Mouse (Mus musculus): ENCODE results near the gene Prrc2b. TPM values are rescaled to one million over a fixed set of nuclear protein-coding genes. Genes with fewer than 3 reads are reported as not detected.
A peak's percentile ranks its signal among the peaks of the same experiment; 100 is the strongest.

Gene Prrc2b
- polyA plus RNA-seq, 1 experiment from 2014 or later, result 73.1 TPM

DNA sequence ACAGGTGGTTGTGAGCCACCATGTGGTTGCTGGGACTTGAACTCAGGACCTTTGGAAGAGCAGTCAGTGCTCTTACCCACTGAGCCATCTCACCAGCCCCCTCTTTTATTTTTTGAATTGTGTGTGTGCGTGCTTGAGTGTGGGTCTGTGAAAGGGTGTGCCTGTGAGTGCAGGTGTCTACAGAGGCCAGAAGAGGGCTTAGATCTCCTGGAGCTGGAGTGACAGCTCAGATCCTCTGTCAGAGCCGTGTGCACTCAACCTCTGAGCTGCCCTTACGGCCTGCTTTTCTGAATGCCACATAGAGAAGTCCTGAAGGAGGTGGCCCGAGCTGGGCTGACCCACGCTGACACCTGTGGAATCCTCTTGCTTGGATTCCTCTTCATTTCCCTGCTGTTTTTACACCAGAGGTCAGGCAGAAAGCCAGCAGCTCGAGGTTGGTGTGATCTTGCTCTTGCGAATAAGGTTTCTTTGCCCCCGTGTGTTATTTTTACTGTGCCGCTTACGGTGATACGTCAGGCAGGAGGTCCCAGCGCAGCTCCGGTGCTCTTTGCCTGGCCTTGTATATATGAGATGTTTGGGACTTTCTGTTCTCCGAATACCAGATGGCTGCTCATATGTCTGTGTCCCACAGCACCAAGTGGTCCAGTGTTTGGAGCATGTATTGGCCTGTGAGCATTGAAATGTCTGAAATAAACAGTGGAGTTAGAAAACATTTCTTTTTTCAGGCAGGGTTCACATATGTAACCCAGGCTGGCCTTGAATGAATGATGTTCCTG is 21.0 kb downstream of the Prrc2b start:
- H3K4me1 ChIP-seq (ENCODE audit: control insufficient read depth, insufficient read depth, low read length), result peaks cover 34% of the 10 kb centered on the region
- no peak overlapping the region for H3K4me3 ChIP-seq (ENCODE audit: low read length)
- H3K27ac ChIP-seq (ENCODE audit: low read depth, low read length), result no peak overlapping the region
- H3K27me3 ChIP-seq (ENCODE audit: control insufficient read depth, insufficient read depth, low read length), result no peaks in the 10 kb centered on the region
- no peak overlapping the region for H3K4me2 ChIP-seq (replicated peaks; ENCODE audit: low read depth, low read length)
- H3K9ac ChIP-seq (ENCODE audit: low read depth, low read length), result no peak overlapping the region
- H3K9me3 ChIP-seq (ENCODE audit: control insufficient read depth, low read length), result no peaks in the 10 kb centered on the region
- no peak for ATAC-seq (ENCODE audit: low FRiP score, low TSS enrichment)
- H3K36me3 ChIP-seq (ENCODE audit: control insufficient read depth, insufficient read depth, low read length), result no peaks in the 10 kb centered on the region
- WGBS, result 65% methylated on average over 14 of the region's 14 CpGs

DNA sequence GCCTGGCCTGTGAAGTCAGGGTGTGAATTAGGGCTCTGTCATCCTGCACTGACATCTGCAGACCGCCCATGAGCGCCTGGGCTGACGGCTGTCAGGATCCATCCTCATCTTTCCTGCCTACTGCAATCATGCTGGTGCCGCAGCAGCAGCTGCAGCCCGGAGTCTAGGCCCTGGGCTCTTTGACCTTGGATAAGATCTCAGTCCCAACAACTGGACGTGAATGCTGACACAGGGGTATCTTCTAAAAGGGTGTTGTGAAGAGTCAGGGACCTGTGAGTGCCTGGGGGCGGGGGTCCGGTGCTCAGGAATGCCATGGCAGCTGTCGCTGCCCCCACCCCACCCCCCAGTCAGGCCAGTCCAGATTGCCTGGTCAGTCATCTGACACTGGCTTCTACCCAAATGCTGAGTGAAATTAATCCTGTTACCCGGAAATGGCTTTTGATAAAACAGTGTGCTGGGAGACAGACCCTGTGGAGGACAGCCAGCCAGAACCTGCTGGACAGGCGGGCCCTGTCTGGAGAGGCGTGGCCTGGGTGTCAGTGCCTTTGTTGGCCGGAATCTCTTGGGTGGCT is 23.4 kb downstream of the Prrc2b start:
- H3K4me1 ChIP-seq (ENCODE audit: control insufficient read depth, insufficient read depth, low read length), result peaks cover 46% of the 10 kb centered on the region
- WGBS, result 5% methylated on average over 13 of the region's 13 CpGs
- peak overlapping the region; percentile 91 for H3K27ac ChIP-seq (ENCODE audit: low read depth, low read length)
- no peaks in the 10 kb centered on the region for H3K36me3 ChIP-seq (ENCODE audit: control insufficient read depth, insufficient read depth, low read length)
- no peak overlapping the region for H3K4me3 ChIP-seq (ENCODE audit: low read length)
- peak overlapping the region; percentile 30 for H3K4me2 ChIP-seq (replicated peaks; ENCODE audit: low read depth, low read length)
- no peaks in the 10 kb centered on the region for H3K27me3 ChIP-seq (ENCODE audit: control insufficient read depth, insufficient read depth, low read length)
- no peaks in the 10 kb centered on the region for H3K9me3 ChIP-seq (ENCODE audit: control insufficient read depth, low read length)
- no peak overlapping the region; the same call in 1 of the 2 replicates for H3K9ac ChIP-seq (ENCODE audit: low read depth, low read length)
- peak; percentile 86 for ATAC-seq (ENCODE audit: low FRiP score, low TSS enrichment)

DNA sequence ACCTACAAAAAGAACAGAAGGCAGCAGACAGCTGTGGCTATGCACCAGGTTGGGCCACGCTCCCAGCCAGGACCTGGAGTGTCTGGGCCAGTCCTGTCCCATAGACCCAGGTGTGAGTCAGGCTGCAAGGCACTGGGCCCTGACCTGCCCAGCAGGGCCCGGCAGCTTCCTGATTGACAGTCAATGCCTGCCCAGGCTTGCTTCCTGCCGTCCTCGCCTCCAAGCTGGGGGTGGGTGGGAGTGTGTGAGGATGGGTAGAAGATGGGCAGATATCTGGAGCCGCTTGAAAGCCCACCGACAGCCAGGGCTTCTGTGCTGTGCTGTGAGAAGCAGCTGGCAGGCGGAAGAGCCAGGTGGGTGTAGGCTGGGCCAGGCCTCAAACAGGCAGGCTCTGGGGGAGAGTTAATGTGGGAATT is 24.2 kb downstream of the Prrc2b start:
- 20% methylated on average over 7 of the region's 7 CpGs for WGBS
- no peaks in the 10 kb centered on the region for H3K36me3 ChIP-seq (ENCODE audit: control insufficient read depth, insufficient read depth, low read length)
- no peaks in the 10 kb centered on the region for H3K27me3 ChIP-seq (ENCODE audit: control insufficient read depth, insufficient read depth, low read length)
- peak; percentile 61 for ATAC-seq (ENCODE audit: low FRiP score, low TSS enrichment)
- peak overlapping the region; percentile 30 for H3K4me2 ChIP-seq (replicated peaks; ENCODE audit: low read depth, low read length)
- H3K9me3 ChIP-seq (ENCODE audit: control insufficient read depth, low read length), result no peaks in the 10 kb centered on the region
- 0 out of 2 replicates have a peak overlapping the region, but pooled peaks have one; percentile 4 for H3K4me3 ChIP-seq (ENCODE audit: low read length)
- H3K27ac ChIP-seq (ENCODE audit: low read depth, low read length), result peak overlapping the region; percentile 91
- peaks cover 52% of the 10 kb centered on the region for H3K4me1 ChIP-seq (ENCODE audit: control insufficient read depth, insufficient read depth, low read length)
- H3K9ac ChIP-seq (ENCODE audit: low read depth, low read length), result peak overlapping the region; percentile 32; the same call in 1 of the 2 replicates

DNA sequence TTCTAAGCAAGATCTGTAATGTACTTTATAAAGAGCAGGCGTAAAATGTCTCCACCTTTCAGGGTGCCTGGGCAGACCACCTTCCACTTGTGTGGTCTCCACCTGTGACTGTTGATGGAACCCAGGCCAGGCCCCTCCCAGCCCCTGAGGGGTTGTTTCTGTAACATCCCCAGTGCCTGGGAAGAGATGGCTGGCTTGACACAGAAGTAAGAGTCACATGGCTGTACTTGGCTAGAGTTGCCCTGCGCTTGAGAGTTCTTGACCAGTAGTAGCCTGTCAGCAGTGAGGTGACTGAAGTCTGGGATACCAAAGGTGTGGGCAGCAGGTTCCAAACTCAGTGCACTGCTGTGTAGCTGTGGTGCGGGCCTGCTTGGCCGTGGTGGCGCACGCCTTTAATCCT is 24.6 kb downstream of the Prrc2b start:
- Histone ChIP-seq H3K4me2 (replicated peaks; ENCODE audit: low read depth, low read length) (no peak overlapping the region), H3K9ac (ENCODE audit: low read depth, low read length) (no peak overlapping the region), H3K4me3 (ENCODE audit: low read length) (no peak overlapping the region), H3K4me1 (ENCODE audit: control insufficient read depth, insufficient read depth, low read length) (peaks cover 52% of the 10 kb centered on the region), H3K27me3 (ENCODE audit: control insufficient read depth, insufficient read depth, low read length) (no peaks in the 10 kb centered on the region), H3K9me3 (ENCODE audit: control insufficient read depth, low read length) (no peaks in the 10 kb centered on the region), H3K36me3 (ENCODE audit: control insufficient read depth, insufficient read depth, low read length) (no peaks in the 10 kb centered on the region), H3K27ac (ENCODE audit: low read depth, low read length) (peak overlapping the region; percentile 91)
- WGBS, result 92% methylated on average over 6 of the region's 6 CpGs
- ATAC-seq (ENCODE audit: low FRiP score, low TSS enrichment), result no peak

DNA sequence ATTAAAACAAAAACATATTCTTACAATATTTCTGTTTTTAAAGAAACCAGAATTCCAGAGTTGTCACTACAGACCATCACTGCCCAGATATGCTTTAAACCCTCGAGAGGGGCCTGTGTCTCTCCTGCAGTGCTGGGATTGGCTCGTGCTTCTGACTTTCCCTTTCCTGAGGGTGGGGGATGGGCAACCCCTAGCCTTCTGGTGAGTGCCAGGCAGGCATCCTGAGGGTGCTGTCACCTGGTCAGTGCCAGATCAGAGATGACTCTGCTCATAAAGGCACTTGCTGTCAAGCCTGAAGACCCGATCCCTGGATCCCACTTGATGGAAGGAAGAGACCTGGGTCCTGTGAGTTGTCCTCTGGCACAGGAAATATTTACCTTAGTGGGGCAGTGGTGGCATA is 26.0 kb downstream of the Prrc2b start:
- H3K36me3 ChIP-seq (ENCODE audit: control insufficient read depth, insufficient read depth, low read length), result no peaks in the 10 kb centered on the region
- no peak overlapping the region for H3K27ac ChIP-seq (ENCODE audit: low read depth, low read length)
- no peaks in the 10 kb centered on the region for H3K9me3 ChIP-seq (ENCODE audit: control insufficient read depth, low read length)
- no peak overlapping the region for H3K4me3 ChIP-seq (ENCODE audit: low read length)
- ATAC-seq (ENCODE audit: low FRiP score, low TSS enrichment), result no peak
- no peak overlapping the region for H3K9ac ChIP-seq (ENCODE audit: low read depth, low read length)
- H3K4me2 ChIP-seq (replicated peaks; ENCODE audit: low read depth, low read length), result no peak overlapping the region
- no peaks in the 10 kb centered on the region for H3K27me3 ChIP-seq (ENCODE audit: control insufficient read depth, insufficient read depth, low read length)
- 38% methylated on average over 3 of the region's 3 CpGs for WGBS
- H3K4me1 ChIP-seq (ENCODE audit: control insufficient read depth, insufficient read depth, low read length), result peaks cover 52% of the 10 kb centered on the region

DNA sequence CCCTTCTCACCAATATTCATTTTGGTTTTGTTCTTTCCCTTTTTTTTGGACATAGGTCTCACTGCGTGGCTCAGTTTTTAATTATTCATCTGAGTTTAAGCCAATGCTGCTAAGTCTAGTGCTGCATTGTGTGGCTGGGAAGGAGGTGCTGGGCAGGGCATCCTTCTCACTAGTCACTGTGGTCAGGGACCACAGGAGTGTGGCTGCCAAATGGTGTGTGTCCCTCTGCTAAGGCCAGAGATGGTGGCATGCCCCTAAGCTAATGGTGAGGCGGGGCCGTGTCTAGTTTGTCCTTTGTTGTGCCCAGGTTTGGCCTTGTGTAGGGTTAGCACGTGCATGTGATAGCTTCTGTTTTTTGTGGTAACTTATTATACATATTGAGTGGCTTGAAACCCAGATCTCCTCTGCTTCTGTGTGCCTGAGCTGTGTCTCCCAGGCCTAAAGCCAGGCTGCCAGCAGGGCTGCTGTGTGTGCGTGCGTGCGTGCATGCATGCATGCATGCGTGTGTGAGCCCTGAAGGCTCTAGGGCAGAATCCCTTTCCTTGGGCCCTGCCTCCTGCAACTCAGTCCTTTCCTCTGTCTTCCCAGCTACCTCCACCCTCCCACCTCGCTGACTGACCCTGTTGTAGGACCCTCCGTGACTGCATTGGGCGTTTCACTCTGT is 26.6 kb downstream of the Prrc2b start:
- H3K4me2 ChIP-seq (replicated peaks; ENCODE audit: low read depth, low read length), result no peak overlapping the region
- no peak for ATAC-seq (ENCODE audit: low FRiP score, low TSS enrichment)
- 0 out of 2 replicates have a peak, but pooled peaks cover 1% of the 10 kb centered on the region for H3K36me3 ChIP-seq (ENCODE audit: control insufficient read depth, insufficient read depth, low read length)
- whole genome bisulfite sequencing, result 62% methylated on average over 11 of the region's 11 CpGs
- 0 out of 2 replicates have a peak overlapping the region, but pooled peaks have one; percentile 14 for H3K27ac ChIP-seq (ENCODE audit: low read depth, low read length)
- no peaks in the 10 kb centered on the region for H3K9me3 ChIP-seq (ENCODE audit: control insufficient read depth, low read length)
- H3K27me3 ChIP-seq (ENCODE audit: control insufficient read depth, insufficient read depth, low read length), result no peaks in the 10 kb centered on the region
- no peak overlapping the region for H3K4me3 ChIP-seq (ENCODE audit: low read length)
- H3K4me1 ChIP-seq (ENCODE audit: control insufficient read depth, insufficient read depth, low read length), result peaks cover 52% of the 10 kb centered on the region
- 0 out of 2 replicates have a peak overlapping the region, but pooled peaks have one; percentile 2 for H3K9ac ChIP-seq (ENCODE audit: low read depth, low read length)

DNA sequence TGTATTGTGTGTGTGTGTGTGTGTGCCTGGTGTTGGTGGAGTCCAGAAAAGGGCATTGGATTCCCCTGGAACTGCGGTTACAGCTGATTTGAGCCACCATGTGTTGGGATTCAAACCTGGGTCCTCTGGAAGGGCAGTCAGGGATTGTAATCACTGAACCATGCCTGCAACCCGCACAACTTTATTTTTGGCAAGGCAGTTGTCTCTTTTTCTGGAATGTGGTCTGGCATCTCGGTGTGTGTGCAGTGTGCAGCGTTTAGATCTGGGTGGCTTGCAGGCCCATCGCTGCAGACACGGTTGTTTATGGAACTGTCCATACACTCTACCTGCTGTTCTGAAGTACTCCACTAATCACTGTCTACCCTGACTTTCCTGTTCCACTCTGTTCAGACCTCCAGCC is 28.5 kb downstream of the Prrc2b start:
- Histone ChIP-seq H3K9me3 (ENCODE audit: control insufficient read depth, low read length) (no peaks in the 10 kb centered on the region), H3K27ac (ENCODE audit: low read depth, low read length) (no peak overlapping the region; the same call in 1 of the 2 replicates), H3K4me3 (ENCODE audit: low read length) (no peak overlapping the region), H3K4me1 (ENCODE audit: control insufficient read depth, insufficient read depth, low read length) (peaks cover 43% of the 10 kb centered on the region), H3K4me2 (replicated peaks; ENCODE audit: low read depth, low read length) (no peak overlapping the region), H3K27me3 (ENCODE audit: control insufficient read depth, insufficient read depth, low read length) (no peaks in the 10 kb centered on the region), H3K9ac (ENCODE audit: low read depth, low read length) (no peak overlapping the region), H3K36me3 (ENCODE audit: control insufficient read depth, insufficient read depth, low read length) (peaks cover 18% of the 10 kb centered on the region)
- no peak for ATAC-seq (ENCODE audit: low FRiP score, low TSS enrichment)
- 67% methylated on average over 6 of the region's 6 CpGs for WGBS

DNA sequence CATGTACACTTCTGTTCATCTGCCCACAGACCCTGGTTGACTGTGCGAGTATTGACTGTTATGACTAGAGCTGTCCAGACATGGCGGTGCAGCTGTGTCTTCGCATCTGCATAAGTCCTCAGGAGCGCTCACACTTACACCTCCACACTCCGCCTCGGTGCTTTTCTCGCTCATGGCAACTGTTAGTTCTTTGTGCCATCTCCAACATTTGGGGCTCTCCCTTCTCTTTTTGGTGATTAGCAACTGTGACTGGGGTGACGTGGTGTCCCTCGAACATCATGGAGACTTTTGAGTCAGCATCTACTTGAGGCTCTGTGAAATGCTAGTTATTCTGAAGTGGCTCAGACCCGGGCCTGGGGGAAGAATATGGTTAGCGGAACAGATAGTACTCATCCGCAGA is 29.2 kb downstream of the Prrc2b start:
- no peaks in the 10 kb centered on the region for H3K27me3 ChIP-seq (ENCODE audit: control insufficient read depth, insufficient read depth, low read length)
- no peak for ATAC-seq (ENCODE audit: low FRiP score, low TSS enrichment)
- peaks cover 23% of the 10 kb centered on the region for H3K36me3 ChIP-seq (ENCODE audit: control insufficient read depth, insufficient read depth, low read length)
- H3K9ac ChIP-seq (ENCODE audit: low read depth, low read length), result no peak overlapping the region
- no peak overlapping the region for H3K4me2 ChIP-seq (replicated peaks; ENCODE audit: low read depth, low read length)
- H3K4me3 ChIP-seq (ENCODE audit: low read length), result no peak overlapping the region
- WGBS, result 92% methylated on average over 12 of the region's 12 CpGs
- no peaks in the 10 kb centered on the region for H3K9me3 ChIP-seq (ENCODE audit: control insufficient read depth, low read length)
- H3K27ac ChIP-seq (ENCODE audit: low read depth, low read length), result no peak overlapping the region
- H3K4me1 ChIP-seq (ENCODE audit: control insufficient read depth, insufficient read depth, low read length), result peaks cover 36% of the 10 kb centered on the region

DNA sequence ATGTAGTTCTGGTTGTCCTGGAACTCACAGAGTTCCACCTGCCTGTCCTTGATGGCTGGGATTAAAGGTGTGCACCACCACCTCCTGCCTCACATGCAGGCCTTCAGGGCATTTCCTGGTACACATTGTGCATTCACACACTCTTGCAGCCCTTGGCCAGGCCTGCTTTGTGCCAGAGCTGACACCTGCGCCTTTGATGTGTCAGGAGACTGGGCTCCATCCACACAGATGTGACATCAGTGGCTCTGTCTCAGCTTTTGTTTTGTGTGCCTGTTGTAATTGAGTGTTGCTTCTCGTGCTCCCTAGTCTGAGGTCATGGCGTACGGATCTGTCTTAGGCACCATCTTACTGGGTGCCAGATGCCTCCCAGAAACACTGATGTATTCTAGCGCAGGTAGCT is 30.5 kb downstream of the Prrc2b start:
- H3K4me1 ChIP-seq (ENCODE audit: control insufficient read depth, insufficient read depth, low read length), result peaks cover 31% of the 10 kb centered on the region
- no peak for ATAC-seq (ENCODE audit: low FRiP score, low TSS enrichment)
- H3K4me2 ChIP-seq (replicated peaks; ENCODE audit: low read depth, low read length), result no peak overlapping the region
- no peak overlapping the region for H3K9ac ChIP-seq (ENCODE audit: low read depth, low read length)
- WGBS, result 88% methylated on average over 5 of the region's 5 CpGs
- no peak overlapping the region for H3K4me3 ChIP-seq (ENCODE audit: low read length)
- no peaks in the 10 kb centered on the region for H3K9me3 ChIP-seq (ENCODE audit: control insufficient read depth, low read length)
- no peaks in the 10 kb centered on the region for H3K27me3 ChIP-seq (ENCODE audit: control insufficient read depth, insufficient read depth, low read length)
- peaks cover 32% of the 10 kb centered on the region for H3K36me3 ChIP-seq (ENCODE audit: control insufficient read depth, insufficient read depth, low read length)
- no peak overlapping the region for H3K27ac ChIP-seq (ENCODE audit: low read depth, low read length)

All from kidney, embryonic 14.5 days (tissue).